Mouse (Mus musculus) brown adipose tissue, adult 24 weeks (tissue): Measurements from ENCODE around the gene Syt2. TPM values are rescaled to one million over a fixed set of nuclear protein-coding genes. Genes with fewer than 3 reads are reported as not detected.

Experiments used
- H3K27ac ChIP-seq: fragments of 200-500 bp; replicated peaks from 2 replicates; pipeline ENCODE4 v1.5.1; 2012; ENCODE audit warnings: low read depth, mild to moderate bottlenecking, low read length
- H3K4me1 ChIP-seq: fragments of 200-500 bp; 2 replicates; pipeline ENCODE4 v1.6.1; 2012; ENCODE audit warnings: low read length, mixed read lengths; ENCODE audit not compliant: control insufficient read depth, insufficient read depth, insufficient read length
- H3K4me3 ChIP-seq: fragments of 200-500 bp; 2 replicates; pipeline ENCODE4 v1.5.1; 2012; ENCODE audit warnings: low read depth, mild to moderate bottlenecking, low read length, moderate library complexity; ENCODE audit not compliant: insufficient read depth
- polyA plus RNA-seq: library from polyadenylated mRNA; stranded (reverse); fragments of >200 nt; gene quantifications from 2 replicates; pipeline ENCODE4 v1.2.4, GENCODE M21; 2012; ENCODE audit not compliant: missing spikeins, insufficient read depth, insufficient read length

Gene Syt2
- polyA plus RNA-seq: not detected in 2 replicates

- Histone ChIP-seq H3K4me1 (0 out of 2 replicates have a peak, but pooled peaks cover 2% of the 10 kb centered on the region), H3K27ac (no peak within 1 kb of the TSS), H3K4me3 (peak within 1 kb of the TSS; percentile 52)
Observed at GRCm38 (mm10) chr1:134646261-134646962, at the start of gene Syt2. Syt2 (plus strand) TSS chr1:134646677.

GRCm38 (mm10) chr1:134597339-134598054 is 49.0 kb upstream of the Syt2 start:
- no peak overlapping the region for H3K27ac ChIP-seq
- no peaks in the 10 kb centered on the region for H3K4me1 ChIP-seq
- H3K4me3 ChIP-seq: no peak overlapping the region

GRCm38 (mm10) chr1:134604086-134604485 is 42.4 kb upstream of the Syt2 start:
- no peak overlapping the region for H3K4me3 ChIP-seq
- no peak overlapping the region for H3K27ac ChIP-seq
- H3K4me1 ChIP-seq: no peaks in the 10 kb centered on the region

GRCm38 (mm10) chr1:134605670-134606069 is 40.8 kb upstream of the Syt2 start:
- Histone ChIP-seq H3K4me3 (no peak overlapping the region), H3K4me1 (no peaks in the 10 kb centered on the region), H3K27ac (no peak overlapping the region)

- no peak overlapping the region for H3K27ac ChIP-seq
Observed at GRCm38 (mm10) chr1:134606381-134606780, 40.1 kb upstream of the Syt2 start.

GRCm38 (mm10) chr1:134607279-134607678 is 39.2 kb upstream of the Syt2 start:
- Histone ChIP-seq H3K27ac (no peak overlapping the region), H3K4me1 (no peaks in the 10 kb centered on the region), H3K4me3 (no peak overlapping the region)

More at GRCm38 (mm10) chr1:134606381-134606780, 40.1 kb upstream of the Syt2 start:
- Histone ChIP-seq H3K4me3 (no peak overlapping the region), H3K4me1 (no peaks in the 10 kb centered on the region)

- H3K4me1 ChIP-seq: no peaks in the 10 kb centered on the region
- H3K4me3 ChIP-seq: no peak overlapping the region
- H3K27ac ChIP-seq: no peak overlapping the region
Observed at GRCm38 (mm10) chr1:134609172-134609571, 37.3 kb upstream of the Syt2 start.

- H3K4me3 ChIP-seq: no peak overlapping the region
- H3K4me1 ChIP-seq: no peaks in the 10 kb centered on the region
- H3K27ac ChIP-seq: no peak overlapping the region
Observed at GRCm38 (mm10) chr1:134614554-134614953, 31.9 kb upstream of the Syt2 start.

- Histone ChIP-seq H3K4me3 (no peak overlapping the region), H3K27ac (no peak overlapping the region), H3K4me1 (no peaks in the 10 kb centered on the region)
Observed at GRCm38 (mm10) chr1:134614988-134615387, 31.5 kb upstream of the Syt2 start.

GRCm38 (mm10) chr1:134617656-134618055 is 28.8 kb upstream of the Syt2 start:
- no peak overlapping the region for H3K4me3 ChIP-seq
- H3K4me1 ChIP-seq: no peaks in the 10 kb centered on the region
- no peak overlapping the region for H3K27ac ChIP-seq

GRCm38 (mm10) chr1:134625325-134625724 is 21.2 kb upstream of the Syt2 start:
- Histone ChIP-seq H3K27ac (no peak overlapping the region), H3K4me1 (no peaks in the 10 kb centered on the region), H3K4me3 (no peak overlapping the region)

- Histone ChIP-seq H3K4me3 (no peak overlapping the region), H3K4me1 (no peaks in the 10 kb centered on the region), H3K27ac (no peak overlapping the region)
Observed at GRCm38 (mm10) chr1:134629455-134629854, 17.0 kb upstream of the Syt2 start.

GRCm38 (mm10) chr1:134634296-134634695 is 12.2 kb upstream of the Syt2 start:
- Histone ChIP-seq H3K4me3 (no peak overlapping the region), H3K27ac (no peak overlapping the region), H3K4me1 (no peaks in the 10 kb centered on the region)

GRCm38 (mm10) chr1:134636245-134636644 is 10.2 kb upstream of the Syt2 start:
- Histone ChIP-seq H3K4me1 (no peaks in the 10 kb centered on the region), H3K4me3 (no peak overlapping the region), H3K27ac (no peak overlapping the region)

- no peak overlapping the region for H3K4me3 ChIP-seq
- H3K27ac ChIP-seq: no peak overlapping the region
- no peaks in the 10 kb centered on the region for H3K4me1 ChIP-seq
Observed at GRCm38 (mm10) chr1:134636684-134637083, 9.8 kb upstream of the Syt2 start.

- Histone ChIP-seq H3K4me1 (no peaks in the 10 kb centered on the region), H3K4me3 (no peak overlapping the region), H3K27ac (no peak overlapping the region)
Observed at GRCm38 (mm10) chr1:134638041-134638440, 8.4 kb upstream of the Syt2 start.
